Mouse (Mus musculus): Measurements from ENCODE around the gene Olfr1419. TPM values are rescaled to one million over a fixed set of nuclear protein-coding genes. Genes with fewer than 3 reads are reported as not detected.
"Not testable (repeated sequence)": the region's sequence is repeated elsewhere in the genome, so short reads cannot be mapped to it uniquely, and the experiment has no call there.

Olfr1419 gene
- polyA plus RNA-seq (2015; fragmentation: Nextera tagmentation; extraction: Ambion mirVana), result not detected in 2 replicates

DNA sequence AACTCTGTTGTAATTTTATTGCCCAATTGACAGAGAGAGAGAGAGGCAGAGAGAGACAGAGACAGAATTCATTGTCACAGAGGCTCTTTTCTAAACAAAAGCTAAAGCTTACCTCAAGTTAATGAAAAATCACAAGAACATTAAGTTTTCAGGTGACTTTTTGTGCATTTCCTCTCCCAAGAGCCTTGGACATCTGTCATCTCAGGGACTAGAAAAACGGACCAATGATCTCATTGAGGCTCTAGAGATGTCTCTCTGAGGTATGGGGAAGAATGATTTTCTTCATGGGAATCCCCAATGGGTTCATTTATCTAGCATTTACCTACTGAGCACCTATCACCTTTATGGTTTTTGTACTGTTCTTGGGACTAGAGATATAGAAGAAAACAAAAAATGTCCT is at the start of gene Olfr1419:
TSS of gene Olfr1419 (minus strand) at position 101 of the 400 bp plus-strand sequence.
- H3K27ac ChIP-seq, result no peak within 1 kb of the TSS
- H3K36me3 ChIP-seq, result no peaks in the 10 kb centered on the region
- ATAC-seq (ENCODE audit: low read depth) (no peak), DNase-seq (no peak)
- H3K4me2 ChIP-seq, result no peak within 1 kb of the TSS
- WGBS (ENCODE audit: insufficient replicate concordance), result 22% methylated on average over 1 of the region's 1 CpGs
- H3K9me3 ChIP-seq (replicated peaks), result no peaks in the 10 kb centered on the region
- H3K4me3 ChIP-seq (replicated peaks), result no peak within 1 kb of the TSS
- H3K4me1 ChIP-seq (replicated peaks), result no peaks in the 10 kb centered on the region
- H3K9ac ChIP-seq, result no peak within 1 kb of the TSS
- no peaks in the 10 kb centered on the region for H3K27me3 ChIP-seq

DNA sequence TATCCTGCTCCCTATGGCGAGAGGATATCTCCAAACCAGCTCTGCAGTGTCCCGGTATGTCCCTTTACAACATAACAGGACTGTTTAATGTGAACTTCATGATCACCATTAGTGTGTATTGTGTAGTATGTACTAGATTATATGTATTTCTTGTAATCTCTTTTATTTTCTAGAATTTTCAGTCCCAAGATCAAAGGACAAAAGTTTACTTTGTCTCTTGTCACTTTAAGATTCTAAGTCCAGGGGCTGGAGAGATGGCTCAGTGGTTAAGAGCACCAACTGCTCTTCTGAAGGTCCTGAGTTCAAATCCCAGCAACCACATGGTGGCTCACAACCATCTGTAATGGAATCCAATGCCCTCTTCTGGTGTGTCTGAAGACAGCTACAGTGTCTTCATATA is 47.6 kb upstream of the Olfr1419 start:
- not testable (repeated sequence) for ATAC-seq (ENCODE audit: low read depth); H3K9me3 ChIP-seq (replicated peaks); H3K4me3 ChIP-seq (replicated peaks); H3K4me1 ChIP-seq (replicated peaks); H3K27me3 ChIP-seq; H3K9ac ChIP-seq; H3K27ac ChIP-seq; DNase-seq; H3K4me2 ChIP-seq
- peaks cover 67% of the 10 kb centered on the region for H3K36me3 ChIP-seq
- 93% methylated on average over 2 of the region's 2 CpGs for WGBS (ENCODE audit: insufficient replicate concordance)

DNA sequence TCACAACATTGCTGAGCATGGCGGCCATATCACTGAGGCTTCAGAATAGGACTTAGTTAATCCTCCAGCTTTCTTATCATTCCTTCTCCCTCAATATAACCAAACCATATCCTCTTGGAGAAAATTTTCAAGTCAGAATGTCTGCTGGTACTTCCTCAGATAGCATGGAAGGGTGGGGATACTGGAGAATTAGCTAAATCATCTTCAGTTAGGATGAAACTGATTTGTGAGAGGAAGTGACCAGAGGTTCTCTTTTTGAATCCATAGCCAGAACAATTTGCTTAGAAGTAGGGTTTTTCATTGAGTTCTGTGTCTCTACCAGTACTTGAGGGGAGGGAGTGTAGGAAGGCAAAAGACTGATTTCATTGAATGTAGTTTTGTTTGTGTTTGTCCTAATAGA is 47.2 kb upstream of the Olfr1419 start:
- DNase-seq (no peak), ATAC-seq (ENCODE audit: low read depth) (no peak)
- H3K27me3 ChIP-seq, result no peaks in the 10 kb centered on the region
- no peak overlapping the region for H3K4me3 ChIP-seq (replicated peaks)
- WGBS (ENCODE audit: insufficient replicate concordance), result 78% methylated on average over 1 of the region's 1 CpGs
- no peaks in the 10 kb centered on the region for H3K9me3 ChIP-seq (replicated peaks)
- H3K4me2 ChIP-seq, result no peak overlapping the region
- H3K36me3 ChIP-seq, result peaks cover 68% of the 10 kb centered on the region
- no peak overlapping the region for H3K27ac ChIP-seq
- H3K9ac ChIP-seq, result no peak overlapping the region
- H3K4me1 ChIP-seq (replicated peaks), result peaks cover 9% of the 10 kb centered on the region

DNA sequence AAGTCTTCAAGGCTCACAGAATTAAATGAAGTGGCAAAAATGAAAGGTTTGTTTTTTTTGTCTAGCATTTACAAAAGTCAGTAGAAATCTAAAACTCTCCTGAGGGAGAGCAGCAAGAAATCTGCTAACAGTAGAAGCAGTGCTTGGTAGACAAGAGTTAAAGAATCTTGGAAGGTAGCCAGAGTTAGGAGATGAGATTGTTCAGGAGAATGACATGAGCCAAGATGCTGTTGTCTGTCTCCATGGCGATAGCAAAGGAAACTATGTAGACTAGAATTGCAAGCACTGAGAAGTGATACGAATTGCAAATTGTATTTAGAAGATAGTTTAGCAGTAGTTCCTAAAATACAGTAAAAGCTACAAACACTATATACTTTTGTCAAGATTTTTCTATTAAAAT is 40.9 kb upstream of the Olfr1419 start:
- no peak for DNase-seq
- no peak overlapping the region for H3K4me3 ChIP-seq (replicated peaks)
- H3K36me3 ChIP-seq, result peaks cover 26% of the 10 kb centered on the region
- H3K27ac ChIP-seq, result no peak overlapping the region
- peaks cover 36% of the 10 kb centered on the region for H3K4me1 ChIP-seq (replicated peaks)
- WGBS (ENCODE audit: insufficient replicate concordance), result 66% methylated on average over 2 of the region's 2 CpGs
- no peak for ATAC-seq (ENCODE audit: low read depth)
- no peaks in the 10 kb centered on the region for H3K27me3 ChIP-seq
- no peak overlapping the region for H3K9ac ChIP-seq
- H3K4me2 ChIP-seq, result no peak overlapping the region
- H3K9me3 ChIP-seq (replicated peaks), result no peaks in the 10 kb centered on the region

DNA sequence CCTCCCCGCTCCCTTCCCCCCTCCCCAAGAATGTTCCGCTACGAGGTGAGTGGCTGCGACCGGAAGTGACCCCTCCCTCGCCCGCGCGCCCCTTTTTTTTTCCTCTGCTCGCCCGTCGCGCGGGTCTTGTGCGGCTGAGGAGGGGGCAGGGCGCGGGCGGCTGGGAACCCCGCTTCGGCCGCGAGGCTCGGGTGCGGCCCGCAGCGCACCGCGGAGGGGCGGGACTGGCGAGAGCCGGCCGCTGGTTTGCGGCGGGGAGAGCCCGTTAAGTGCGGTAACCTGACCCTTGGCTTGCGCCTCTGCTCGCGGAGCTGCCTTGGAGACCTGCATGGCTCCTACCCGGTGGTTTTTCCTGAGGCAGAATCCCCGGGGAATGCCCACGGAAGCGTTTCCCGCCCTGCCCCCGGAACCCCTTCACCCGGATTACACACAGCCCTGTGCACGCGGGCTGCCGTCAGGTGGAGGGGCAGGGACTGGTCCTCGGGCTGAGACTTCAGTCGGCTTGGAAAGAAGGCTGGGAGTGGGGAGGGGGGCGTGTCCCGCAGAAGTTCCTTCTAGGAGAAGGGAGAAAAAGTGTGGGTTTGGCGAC is 37.7 kb upstream of the Olfr1419 start:
- peak; percentile 43 for DNase-seq

DNA sequence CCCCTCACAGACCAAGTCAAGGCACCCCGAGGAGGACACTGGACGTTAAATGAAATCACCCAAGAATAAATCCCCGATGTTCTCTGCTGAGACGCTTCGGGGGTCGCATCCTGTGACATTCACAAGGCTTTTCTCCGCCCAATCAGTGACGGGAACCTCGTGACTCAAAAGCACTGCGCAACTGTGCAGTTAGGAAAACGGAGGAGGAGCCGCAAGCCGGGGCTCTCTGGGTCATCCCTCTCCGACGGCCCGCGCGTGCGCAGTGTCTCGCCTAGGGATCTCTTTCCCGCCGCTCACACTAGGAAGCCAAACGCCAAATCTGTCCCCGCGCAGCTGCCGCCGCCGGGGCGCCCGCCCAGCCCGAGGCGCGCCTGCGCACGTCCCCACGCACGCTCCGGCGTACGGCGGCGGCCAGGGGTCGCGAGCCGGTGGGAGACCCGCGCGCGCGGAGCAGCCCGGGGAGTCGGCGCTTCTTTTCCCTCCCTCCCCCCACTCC is 37.2 kb upstream of the Olfr1419 start, which contains the start of gene Patl1:
TSS of gene Patl1 (plus strand) at position 363 of the 496 bp plus-strand sequence.
- Histone ChIP-seq H3K36me3 (peaks cover 8% of the 10 kb centered on the region), H3K9ac (peak within 1 kb of the TSS; percentile 95), H3K4me2 (peak within 1 kb of the TSS; percentile 90), H3K27me3 (no peaks in the 10 kb centered on the region), H3K4me1 (replicated peaks) (peaks cover 33% of the 10 kb centered on the region), H3K4me3 (replicated peaks) (peak within 1 kb of the TSS; percentile 93), H3K27ac (peak within 1 kb of the TSS; percentile 80), H3K9me3 (replicated peaks) (no peaks in the 10 kb centered on the region)
- WGBS (ENCODE audit: insufficient replicate concordance), result under 1% methylated on average over 30 of the region's 53 CpGs
- ATAC-seq (ENCODE audit: low read depth), result peak; percentile 96
- peak; percentile 97 for DNase-seq

More for the DNA sequence above, 37.7 kb upstream of the Olfr1419 start:
- ATAC-seq (ENCODE audit: low read depth), result peak; percentile 65
- Histone ChIP-seq H3K36me3 (peaks cover 12% of the 10 kb centered on the region), H3K9ac (peak overlapping the region; percentile 95), H3K4me3 (replicated peaks) (peak overlapping the region; percentile 93), H3K27ac (peak overlapping the region; percentile 80), H3K4me1 (replicated peaks) (peaks cover 37% of the 10 kb centered on the region), H3K9me3 (replicated peaks) (no peaks in the 10 kb centered on the region), H3K27me3 (no peaks in the 10 kb centered on the region), H3K4me2 (peak overlapping the region; percentile 87)
- under 1% methylated on average over 43 of the region's 54 CpGs for WGBS (ENCODE audit: insufficient replicate concordance)

DNA sequence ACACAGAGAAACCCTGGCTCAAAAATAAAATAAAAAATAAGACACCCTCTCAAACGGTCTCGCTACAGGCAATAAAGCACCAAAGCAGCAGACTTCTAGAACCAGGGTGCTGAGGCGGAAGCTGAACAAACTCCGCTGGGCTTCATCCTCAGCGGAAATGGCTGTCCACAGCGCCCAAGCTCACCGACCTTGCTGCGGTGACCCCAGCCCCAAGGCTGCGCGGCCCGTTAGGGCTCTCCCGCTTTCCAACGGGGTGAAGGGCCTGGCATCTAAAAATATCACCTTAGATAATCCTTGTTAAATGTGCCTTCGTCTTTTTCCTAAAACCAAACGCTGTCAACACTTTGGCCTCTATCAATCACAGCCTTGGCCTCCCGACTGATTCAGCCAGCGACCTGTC is 36.7 kb upstream of the Olfr1419 start:
- ATAC-seq (ENCODE audit: low read depth) (no peak; the same call in 1 of the 2 replicates), DNase-seq (peak; percentile 8)
- peak overlapping the region; percentile 90 for H3K4me2 ChIP-seq
- peak overlapping the region; percentile 71 for H3K9ac ChIP-seq
- H3K27ac ChIP-seq, result peak overlapping the region; percentile 66
- peak overlapping the region; percentile 93 for H3K4me3 ChIP-seq (replicated peaks)
- H3K36me3 ChIP-seq, result peaks cover 8% of the 10 kb centered on the region
- peaks cover 32% of the 10 kb centered on the region for H3K4me1 ChIP-seq (replicated peaks)
- WGBS (ENCODE audit: insufficient replicate concordance), result 3% methylated on average over 17 of the region's 17 CpGs
- no peaks in the 10 kb centered on the region for H3K9me3 ChIP-seq (replicated peaks)
- H3K27me3 ChIP-seq, result no peaks in the 10 kb centered on the region

DNA sequence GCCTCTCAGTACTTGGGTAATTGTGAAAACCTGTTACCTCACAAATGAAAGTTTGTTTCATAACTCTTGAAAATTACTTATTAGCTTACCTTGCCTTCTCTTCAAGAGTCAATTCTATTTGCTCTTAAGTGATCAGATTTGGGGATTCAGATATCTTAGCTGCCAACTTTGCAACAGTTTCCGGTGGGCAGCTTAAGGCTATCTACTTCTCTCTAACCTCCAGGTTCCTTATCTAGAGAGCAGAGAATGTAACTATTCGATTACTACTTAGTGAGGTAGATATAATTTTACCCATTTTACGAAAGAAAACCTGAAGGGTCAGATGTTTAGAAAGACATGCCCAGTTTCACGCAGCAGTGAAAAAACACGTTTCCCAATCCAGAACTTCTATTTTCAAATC is 36.1 kb upstream of the Olfr1419 start:
- Histone ChIP-seq H3K4me2 (peak overlapping the region; percentile 90), H3K4me1 (replicated peaks) (peaks cover 29% of the 10 kb centered on the region), H3K4me3 (replicated peaks) (peak overlapping the region; percentile 93), H3K27ac (no peak overlapping the region), H3K9me3 (replicated peaks) (no peaks in the 10 kb centered on the region), H3K36me3 (peaks cover 7% of the 10 kb centered on the region), H3K27me3 (no peaks in the 10 kb centered on the region), H3K9ac (peak overlapping the region; percentile 71; the same call in 1 of the 2 replicates)
- DNase-seq (no peak), ATAC-seq (ENCODE audit: low read depth) (no peak)
- 31% methylated on average over 5 of the region's 5 CpGs for WGBS (ENCODE audit: insufficient replicate concordance)

DNA sequence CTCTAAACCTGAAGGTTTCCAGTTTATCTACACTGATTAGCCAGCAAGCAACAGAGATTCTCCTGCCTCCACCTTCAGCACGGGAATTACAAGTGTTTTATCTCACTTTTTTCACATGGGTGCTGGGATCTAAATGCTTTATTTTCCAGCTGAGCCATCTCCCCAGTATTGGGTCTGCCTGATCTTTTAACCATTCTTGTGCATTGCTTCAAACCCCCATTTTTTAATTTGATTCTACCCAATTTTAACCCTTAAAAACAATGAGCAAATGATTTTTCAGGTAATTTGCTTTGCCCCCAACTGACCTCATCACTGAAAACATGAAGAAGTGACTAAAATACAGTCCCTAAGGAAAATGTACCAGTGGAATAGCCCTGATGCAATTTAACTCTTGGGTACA is 11.4 kb upstream of the Olfr1419 start, which contains the start of gene Olfr1420:
TSS of gene Olfr1420 (plus strand) at position 301 of the 400 bp plus-strand sequence.
- 26% methylated on average over 1 of the region's 1 CpGs for WGBS (ENCODE audit: insufficient replicate concordance)

DNA sequence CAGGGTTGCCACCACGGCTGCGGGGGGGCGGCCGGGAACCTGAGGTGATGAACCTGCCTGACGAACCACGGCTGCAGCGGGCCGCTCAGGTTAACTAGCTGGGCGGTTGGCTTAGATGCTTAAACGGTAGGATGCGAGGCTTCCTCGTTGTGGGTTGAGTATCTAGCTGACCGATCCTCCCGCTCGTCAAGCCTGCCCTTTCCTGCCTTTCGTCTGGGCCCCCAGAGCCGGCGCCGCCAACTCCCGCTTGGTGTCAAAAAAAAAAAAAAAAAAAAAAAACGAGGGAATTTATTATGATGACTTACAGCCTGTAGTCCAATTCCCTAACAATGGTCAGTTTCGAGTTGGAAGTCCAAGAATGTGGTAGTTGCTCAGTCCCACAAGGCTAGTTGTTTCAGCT is 3.5 kb upstream of the Olfr1419 start:
- H3K4me2 ChIP-seq; H3K9me3 ChIP-seq (replicated peaks); H3K9ac ChIP-seq; H3K4me3 ChIP-seq (replicated peaks); H3K4me1 ChIP-seq (replicated peaks); ATAC-seq (ENCODE audit: low read depth); H3K27me3 ChIP-seq; H3K36me3 ChIP-seq; DNase-seq; H3K27ac ChIP-seq: not testable (repeated sequence)
- WGBS (ENCODE audit: insufficient replicate concordance), result 46% methylated on average over 22 of the region's 22 CpGs

More for the DNA sequence above, 11.4 kb upstream of the Olfr1419 start, which contains the start of gene Olfr1420:
- ATAC-seq (ENCODE audit: low read depth) (no peak), DNase-seq (no peak)
- Histone ChIP-seq H3K4me1 (replicated peaks) (no peaks in the 10 kb centered on the region), H3K9me3 (replicated peaks) (no peaks in the 10 kb centered on the region), H3K4me2 (no peak within 1 kb of the TSS), H3K36me3 (no peaks in the 10 kb centered on the region), H3K9ac (no peak within 1 kb of the TSS), H3K27ac (no peak within 1 kb of the TSS), H3K4me3 (replicated peaks) (no peak within 1 kb of the TSS), H3K27me3 (no peaks in the 10 kb centered on the region)

DNA sequence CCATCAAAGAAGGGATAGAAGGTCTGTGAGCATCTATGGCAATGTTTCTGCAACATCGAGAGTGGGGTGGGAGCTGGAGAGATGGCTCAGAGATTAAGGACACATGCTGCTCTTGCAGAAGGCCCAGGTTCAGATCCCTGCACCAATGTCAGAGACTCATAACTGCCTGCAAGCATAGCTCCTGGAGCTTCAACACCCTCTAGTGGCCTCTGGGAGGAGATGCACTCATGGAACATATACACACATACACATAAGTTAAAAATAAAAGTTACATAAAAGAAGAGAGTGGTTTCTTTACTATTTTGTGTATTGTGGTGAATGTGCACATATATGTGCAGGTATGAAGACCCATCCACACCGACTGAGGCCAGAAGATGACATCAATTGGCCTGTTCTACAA is 7.1 kb downstream of the Olfr1419 start:
- Histone ChIP-seq H3K9me3 (replicated peaks) (no peaks in the 10 kb centered on the region), H3K27ac (no peak overlapping the region), H3K4me2 (no peak overlapping the region), H3K4me3 (replicated peaks) (no peak overlapping the region), H3K9ac (no peak overlapping the region), H3K27me3 (no peaks in the 10 kb centered on the region), H3K36me3 (no peaks in the 10 kb centered on the region), H3K4me1 (replicated peaks) (no peaks in the 10 kb centered on the region)
- DNase-seq, result no peak
- 63% methylated on average over 2 of the region's 2 CpGs for WGBS (ENCODE audit: insufficient replicate concordance)
- ATAC-seq (ENCODE audit: low read depth), result no peak

DNA sequence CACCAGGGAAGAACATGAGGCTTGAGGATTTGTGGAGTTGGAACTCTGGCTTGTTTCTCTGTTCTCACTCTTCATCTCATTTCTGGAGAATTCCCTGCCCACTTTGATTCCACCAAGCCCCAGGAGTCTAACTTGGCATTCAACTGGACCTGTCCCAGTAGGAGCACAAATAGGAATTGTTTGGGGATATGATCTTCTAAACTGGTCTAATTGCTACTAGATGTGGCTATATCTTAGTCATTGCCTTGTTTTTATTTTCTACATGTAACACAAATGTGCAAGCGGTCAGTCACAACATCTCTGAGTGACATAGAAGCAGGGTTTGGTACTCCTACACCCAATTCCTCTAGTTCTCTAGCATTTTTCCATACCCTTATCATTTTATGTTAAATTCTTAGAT is 13.9 kb downstream of the Olfr1419 start, which contains the start of gene Olfr1418:
TSS of gene Olfr1418 (minus strand) at position 101 of the 400 bp plus-strand sequence.
- no peak within 1 kb of the TSS for H3K4me3 ChIP-seq (replicated peaks)
- no peak within 1 kb of the TSS for H3K4me2 ChIP-seq
- no peaks in the 10 kb centered on the region for H3K9me3 ChIP-seq (replicated peaks)
- no peak for DNase-seq
- no peaks in the 10 kb centered on the region for H3K27me3 ChIP-seq
- H3K4me1 ChIP-seq (replicated peaks), result no peaks in the 10 kb centered on the region
- H3K27ac ChIP-seq, result no peak within 1 kb of the TSS
- H3K9ac ChIP-seq, result no peak within 1 kb of the TSS
- WGBS (ENCODE audit: insufficient replicate concordance), result 71% methylated on average over 1 of the region's 1 CpGs
- no peak for ATAC-seq (ENCODE audit: low read depth)
- no peaks in the 10 kb centered on the region for H3K36me3 ChIP-seq
